Mouse (Mus musculus): Measurements from ENCODE around the gene Kazn. TPM values are rescaled to one million over a fixed set of nuclear protein-coding genes. Genes with fewer than 3 reads are reported as not detected.

The Kazn gene
- polyA plus RNA-seq, 1 experiment from 2014 or later: 10.7 TPM

DNA sequence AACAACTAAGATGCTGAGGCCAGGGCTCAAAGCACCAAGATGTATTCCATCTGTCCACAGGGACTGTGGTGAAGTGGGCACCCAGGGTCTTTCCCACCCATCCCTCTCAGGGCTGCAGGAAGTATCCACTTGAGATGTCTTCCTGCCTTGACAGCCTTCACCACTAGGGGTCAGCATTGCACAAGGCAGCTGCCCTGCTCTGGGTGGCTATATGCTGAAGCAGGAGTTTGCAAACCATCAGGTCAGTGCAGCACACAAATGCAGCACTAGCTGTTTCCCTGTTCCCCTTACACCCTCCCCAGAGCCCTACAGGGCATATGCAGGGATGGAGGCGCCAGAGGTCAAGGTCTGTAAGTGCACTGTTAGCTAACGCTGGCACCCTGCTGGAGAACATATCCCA is 85.7 kb downstream of the Kazn start:
- Histone ChIP-seq H3K4me3 (ENCODE audit: low read length) (no peak overlapping the region), H3K4me2 (ENCODE audit: low read depth, low read length) (no peak overlapping the region), H3K4me1 (ENCODE audit: control insufficient read depth, insufficient read depth, low read length) (0 out of 2 replicates have a peak, but pooled peaks cover 4% of the 10 kb centered on the region), H3K9me3 (ENCODE audit: control insufficient read depth, low read length) (no peaks in the 10 kb centered on the region), H3K36me3 (ENCODE audit: control insufficient read depth, insufficient read depth, low read length) (peaks cover 18% of the 10 kb centered on the region), H3K9ac (ENCODE audit: low read depth, low read length) (no peak overlapping the region), H3K27me3 (replicated peaks; ENCODE audit: control insufficient read depth, insufficient read depth, low read length) (no peaks in the 10 kb centered on the region), H3K27ac (ENCODE audit: low read length) (peak overlapping the region; percentile 26; the same call in 1 of the 2 replicates)
- WGBS: 6% methylated on average over 2 of the region's 2 CpGs
- peak; percentile 83 for ATAC-seq

DNA sequence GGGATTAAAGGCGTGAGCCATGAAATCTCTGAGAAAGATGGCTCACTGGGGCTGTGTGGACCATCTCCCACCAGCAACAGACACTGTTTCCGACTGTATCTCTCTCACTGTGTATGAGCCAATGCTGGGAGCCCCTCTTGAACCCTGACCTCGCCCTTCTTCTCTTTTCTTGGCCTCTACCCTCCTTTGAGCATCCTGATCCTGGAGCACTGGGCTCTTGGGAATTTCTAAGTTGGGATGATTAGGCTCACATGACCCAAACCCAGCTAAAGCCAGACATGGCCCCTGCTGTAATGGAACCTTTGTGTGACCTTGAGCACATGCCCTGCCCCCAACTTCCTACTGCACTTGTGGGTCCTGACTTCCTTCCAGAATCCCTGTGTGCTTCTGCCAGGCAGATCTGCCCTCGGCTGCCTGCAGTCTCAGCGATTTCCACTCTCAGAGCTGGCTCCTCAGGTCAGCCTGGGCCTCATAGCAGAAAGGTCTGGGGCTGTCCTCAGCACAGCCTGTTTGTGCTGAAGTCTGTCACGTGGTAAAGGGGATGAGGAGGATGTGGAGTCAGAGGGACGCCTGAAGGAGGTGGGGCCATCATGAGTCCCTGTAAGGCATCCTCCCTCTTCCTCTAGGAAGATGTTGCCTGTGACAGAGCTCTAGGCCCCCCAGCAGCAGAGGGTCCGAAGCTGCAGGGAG is 86.3 kb downstream of the Kazn start:
- peak; percentile 56 for ATAC-seq
- H3K4me1 ChIP-seq (ENCODE audit: control insufficient read depth, insufficient read depth, low read length): 0 out of 2 replicates have a peak, but pooled peaks cover 4% of the 10 kb centered on the region
- H3K4me2 ChIP-seq (ENCODE audit: low read depth, low read length): no peak overlapping the region
- H3K36me3 ChIP-seq (ENCODE audit: control insufficient read depth, insufficient read depth, low read length): peaks cover 24% of the 10 kb centered on the region
- no peaks in the 10 kb centered on the region for H3K27me3 ChIP-seq (replicated peaks; ENCODE audit: control insufficient read depth, insufficient read depth, low read length)
- no peaks in the 10 kb centered on the region for H3K9me3 ChIP-seq (ENCODE audit: control insufficient read depth, low read length)
- H3K4me3 ChIP-seq (ENCODE audit: low read length): no peak overlapping the region
- no peak overlapping the region for H3K9ac ChIP-seq (ENCODE audit: low read depth, low read length)
- WGBS: 60% methylated on average over 8 of the region's 8 CpGs
- H3K27ac ChIP-seq (ENCODE audit: low read length): peak overlapping the region; percentile 26; the same call in 1 of the 2 replicates

DNA sequence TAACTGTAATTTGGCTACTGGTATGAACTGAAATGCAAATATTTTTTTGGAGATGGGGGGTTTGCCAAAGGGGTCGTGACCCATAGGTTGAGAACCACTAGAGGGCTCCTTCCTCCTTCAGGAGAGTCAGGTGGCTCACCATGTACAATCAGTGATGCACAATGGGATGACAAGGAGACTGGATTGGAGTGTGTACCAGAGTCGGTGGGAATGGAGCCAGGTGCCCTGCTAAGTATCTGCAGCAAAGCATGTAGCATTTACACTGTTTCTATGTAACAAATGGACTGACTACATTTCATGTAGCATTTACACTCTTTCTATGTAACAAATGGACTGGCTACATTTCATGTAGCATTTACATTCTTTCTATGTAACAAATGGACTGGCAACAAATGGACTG is 89.1 kb downstream of the Kazn start:
- Histone ChIP-seq H3K4me2 (ENCODE audit: low read depth, low read length) (no peak overlapping the region), H3K27ac (ENCODE audit: low read length) (no peak overlapping the region), H3K9ac (ENCODE audit: low read depth, low read length) (no peak overlapping the region), H3K36me3 (ENCODE audit: control insufficient read depth, insufficient read depth, low read length) (peaks cover 35% of the 10 kb centered on the region), H3K4me1 (ENCODE audit: control insufficient read depth, insufficient read depth, low read length) (0 out of 2 replicates have a peak, but pooled peaks cover 4% of the 10 kb centered on the region), H3K27me3 (replicated peaks; ENCODE audit: control insufficient read depth, insufficient read depth, low read length) (no peaks in the 10 kb centered on the region), H3K9me3 (ENCODE audit: control insufficient read depth, low read length) (no peaks in the 10 kb centered on the region), H3K4me3 (ENCODE audit: low read length) (no peak overlapping the region)
- ATAC-seq: no peak
- WGBS: 69% methylated on average over 2 of the region's 2 CpGs

DNA sequence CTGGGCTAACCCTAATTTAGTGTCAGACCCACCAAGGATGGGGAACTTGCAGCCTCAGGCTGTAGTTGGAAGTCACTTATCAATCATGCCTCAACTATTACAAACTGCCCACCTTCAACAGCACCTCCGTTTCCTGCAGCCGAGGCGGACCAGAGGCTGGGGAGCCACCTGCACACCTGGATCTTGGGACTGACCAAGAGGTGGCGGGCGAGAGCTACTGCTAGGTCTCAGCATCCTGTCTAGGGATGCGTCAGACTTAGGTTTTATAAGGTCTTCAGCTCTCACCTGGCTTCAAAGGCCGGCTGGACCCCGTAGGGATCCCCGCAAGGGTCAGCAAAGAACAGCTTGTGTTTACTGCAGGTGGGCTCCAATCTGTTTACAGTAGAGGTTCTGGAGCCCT is 90.0 kb downstream of the Kazn start:
- WGBS: 69% methylated on average over 9 of the region's 9 CpGs
- ATAC-seq: no peak
- H3K27me3 ChIP-seq (replicated peaks; ENCODE audit: control insufficient read depth, insufficient read depth, low read length): no peaks in the 10 kb centered on the region
- no peak overlapping the region for H3K27ac ChIP-seq (ENCODE audit: low read length)
- H3K9ac ChIP-seq (ENCODE audit: low read depth, low read length): no peak overlapping the region
- no peaks in the 10 kb centered on the region for H3K9me3 ChIP-seq (ENCODE audit: control insufficient read depth, low read length)
- H3K4me2 ChIP-seq (ENCODE audit: low read depth, low read length): no peak overlapping the region
- H3K36me3 ChIP-seq (ENCODE audit: control insufficient read depth, insufficient read depth, low read length): peaks cover 38% of the 10 kb centered on the region
- no peak overlapping the region for H3K4me3 ChIP-seq (ENCODE audit: low read length)
- H3K4me1 ChIP-seq (ENCODE audit: control insufficient read depth, insufficient read depth, low read length): 0 out of 2 replicates have a peak, but pooled peaks cover 4% of the 10 kb centered on the region

DNA sequence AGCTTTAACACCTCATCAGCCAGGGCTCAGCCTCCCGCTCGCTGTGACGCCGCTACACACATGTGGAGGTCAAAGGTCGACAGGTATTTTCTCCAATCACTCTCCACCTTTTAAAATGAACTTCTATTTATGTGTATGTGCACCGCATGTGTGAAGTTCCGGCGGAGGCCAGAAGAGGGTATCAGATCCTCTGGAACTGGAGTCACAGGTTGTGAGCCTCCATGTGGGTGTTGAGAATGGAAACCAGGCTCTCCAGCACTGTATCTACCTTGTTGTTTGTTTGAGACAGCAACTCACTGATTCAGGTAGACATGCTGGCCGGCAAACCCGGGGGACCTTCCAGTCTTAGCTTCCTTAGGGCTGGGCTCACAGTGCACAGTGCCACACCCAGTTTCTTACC is 91.5 kb downstream of the Kazn start:
- no peak overlapping the region for H3K9ac ChIP-seq (ENCODE audit: low read depth, low read length)
- no peak overlapping the region for H3K4me2 ChIP-seq (ENCODE audit: low read depth, low read length)
- H3K4me3 ChIP-seq (ENCODE audit: low read length): no peak overlapping the region
- H3K27ac ChIP-seq (ENCODE audit: low read length): no peak overlapping the region
- 97% methylated on average over 10 of the region's 10 CpGs for WGBS
- peaks cover 39% of the 10 kb centered on the region for H3K36me3 ChIP-seq (ENCODE audit: control insufficient read depth, insufficient read depth, low read length)
- ATAC-seq: no peak
- H3K27me3 ChIP-seq (replicated peaks; ENCODE audit: control insufficient read depth, insufficient read depth, low read length): no peaks in the 10 kb centered on the region
- H3K4me1 ChIP-seq (ENCODE audit: control insufficient read depth, insufficient read depth, low read length): no peaks in the 10 kb centered on the region
- H3K9me3 ChIP-seq (ENCODE audit: control insufficient read depth, low read length): no peaks in the 10 kb centered on the region

DNA sequence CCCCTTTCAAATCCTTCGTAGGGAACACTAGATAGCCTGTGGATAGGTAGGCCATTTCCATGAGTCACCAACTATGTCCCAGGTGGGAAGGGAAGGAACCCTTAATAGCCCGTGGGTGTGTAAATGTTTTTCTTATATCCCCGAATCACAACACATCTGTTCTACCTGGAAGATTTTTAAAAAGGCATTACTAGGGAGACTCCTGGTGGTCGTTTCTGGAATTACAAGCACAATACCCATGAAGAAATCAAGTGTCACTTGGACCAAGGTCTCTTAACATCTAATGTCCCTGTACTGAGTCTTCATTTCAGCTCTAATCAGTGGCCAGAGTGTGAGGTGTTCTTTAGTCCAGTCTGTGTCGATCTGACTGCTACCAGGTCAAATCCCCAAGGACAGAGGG is 95.1 kb downstream of the Kazn start:
- WGBS: 53% methylated on average over 5 of the region's 5 CpGs
- H3K9ac ChIP-seq (ENCODE audit: low read depth, low read length): no peak overlapping the region
- peaks cover 35% of the 10 kb centered on the region for H3K36me3 ChIP-seq (ENCODE audit: control insufficient read depth, insufficient read depth, low read length)

DNA sequence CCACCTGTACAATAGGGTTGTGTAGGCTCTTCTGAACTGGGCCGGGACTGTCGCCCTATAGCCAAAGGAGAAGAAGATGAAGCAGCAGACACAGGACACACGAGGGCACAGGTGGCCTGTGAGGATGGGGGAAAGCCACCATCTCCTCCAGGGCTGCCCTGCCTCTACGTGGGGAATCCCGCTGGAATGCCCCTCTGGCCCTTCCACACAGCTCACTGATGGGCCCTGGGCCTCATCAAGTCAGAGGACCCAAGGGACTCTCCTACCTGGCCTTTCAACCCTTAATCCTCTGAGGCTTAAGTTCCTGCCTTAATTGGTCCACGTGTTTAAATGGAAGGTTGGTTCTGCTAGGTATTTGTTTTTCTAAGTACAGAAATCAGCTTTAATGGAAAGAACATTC is 95.9 kb downstream of the Kazn start:
- peaks cover 31% of the 10 kb centered on the region for H3K36me3 ChIP-seq (ENCODE audit: control insufficient read depth, insufficient read depth, low read length)
- H3K4me2 ChIP-seq (ENCODE audit: low read depth, low read length): no peak overlapping the region
- H3K4me1 ChIP-seq (ENCODE audit: control insufficient read depth, insufficient read depth, low read length): no peaks in the 10 kb centered on the region
- no peak overlapping the region for H3K9ac ChIP-seq (ENCODE audit: low read depth, low read length)
- no peak for ATAC-seq
- no peak overlapping the region for H3K4me3 ChIP-seq (ENCODE audit: low read length)
- WGBS: 91% methylated on average over 6 of the region's 6 CpGs
- no peak overlapping the region for H3K27ac ChIP-seq (ENCODE audit: low read length)
- H3K9me3 ChIP-seq (ENCODE audit: control insufficient read depth, low read length): no peaks in the 10 kb centered on the region
- no peaks in the 10 kb centered on the region for H3K27me3 ChIP-seq (replicated peaks; ENCODE audit: control insufficient read depth, insufficient read depth, low read length)

More for the DNA sequence above, 95.1 kb downstream of the Kazn start:
- no peak overlapping the region for H3K4me3 ChIP-seq (ENCODE audit: low read length)
- no peak for ATAC-seq
- H3K9me3 ChIP-seq (ENCODE audit: control insufficient read depth, low read length): no peaks in the 10 kb centered on the region
- no peaks in the 10 kb centered on the region for H3K4me1 ChIP-seq (ENCODE audit: control insufficient read depth, insufficient read depth, low read length)
- no peak overlapping the region for H3K4me2 ChIP-seq (ENCODE audit: low read depth, low read length)
- no peak overlapping the region for H3K27ac ChIP-seq (ENCODE audit: low read length)
- H3K27me3 ChIP-seq (replicated peaks; ENCODE audit: control insufficient read depth, insufficient read depth, low read length): no peaks in the 10 kb centered on the region

DNA sequence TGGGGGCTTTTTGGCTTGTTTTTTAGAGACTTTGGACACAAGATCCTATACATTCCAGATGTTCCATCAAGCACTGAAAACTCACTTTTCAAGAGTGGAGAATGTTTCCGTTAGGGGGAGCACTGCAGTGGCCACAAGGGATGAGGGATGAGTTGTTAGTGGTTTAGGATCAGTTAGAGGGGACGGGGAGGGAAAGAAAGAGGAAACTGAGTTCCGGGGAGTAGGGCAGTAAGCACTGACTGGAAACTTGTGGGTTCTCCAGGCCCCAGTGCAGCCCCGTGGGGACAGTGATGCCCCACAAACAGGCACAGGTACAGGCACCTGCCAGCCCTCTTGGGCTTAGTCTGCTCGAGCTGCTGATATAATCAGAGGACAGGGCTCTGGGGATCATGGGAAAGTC is 99.5 kb downstream of the Kazn start:
- 79% methylated on average over 5 of the region's 5 CpGs for WGBS

DNA sequence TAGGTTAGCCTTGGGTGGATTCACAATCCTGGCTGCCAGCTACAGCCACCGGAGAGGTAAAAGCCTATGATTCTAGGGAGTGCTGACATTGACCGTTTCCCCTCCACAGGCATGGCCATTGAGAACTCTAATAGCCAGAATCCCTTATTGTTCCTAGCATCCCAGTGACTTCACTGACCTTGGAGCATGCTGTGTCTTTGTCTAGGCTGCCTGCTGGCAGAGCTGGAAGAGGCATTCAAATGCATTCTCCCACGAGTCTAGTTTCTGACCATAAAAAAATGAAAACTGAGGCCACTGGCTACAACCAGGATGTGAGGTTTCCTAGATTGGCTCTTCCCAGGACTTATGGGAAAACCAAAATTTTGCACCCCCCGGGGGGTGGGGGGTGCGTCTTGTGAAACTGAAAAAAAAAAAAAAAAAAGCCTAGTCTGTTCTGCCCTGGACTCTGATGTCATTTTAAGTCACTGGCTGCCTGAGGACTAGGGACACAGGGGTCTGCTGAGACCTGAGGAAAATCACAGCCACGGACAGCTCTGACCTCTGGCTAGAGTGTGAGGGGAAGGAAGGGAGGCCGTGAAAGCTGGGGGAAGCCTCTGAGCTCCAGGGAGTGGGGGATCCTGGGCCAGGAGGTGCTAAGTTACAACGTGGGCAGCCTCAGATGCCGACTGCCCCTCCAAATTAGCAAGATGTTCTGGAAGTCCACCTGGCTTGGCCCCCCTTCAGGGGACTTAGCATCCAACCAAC is 100.7 kb downstream of the Kazn start:
- Histone ChIP-seq H3K4me1 (ENCODE audit: control insufficient read depth, insufficient read depth, low read length) (no peaks in the 10 kb centered on the region), H3K4me3 (ENCODE audit: low read length) (no peak overlapping the region), H3K9ac (ENCODE audit: low read depth, low read length) (no peak overlapping the region), H3K27me3 (replicated peaks; ENCODE audit: control insufficient read depth, insufficient read depth, low read length) (no peaks in the 10 kb centered on the region), H3K27ac (ENCODE audit: low read length) (no peak overlapping the region), H3K9me3 (ENCODE audit: control insufficient read depth, low read length) (no peaks in the 10 kb centered on the region), H3K36me3 (ENCODE audit: control insufficient read depth, insufficient read depth, low read length) (0 out of 2 replicates have a peak, but pooled peaks cover 4% of the 10 kb centered on the region), H3K4me2 (ENCODE audit: low read depth, low read length) (no peak overlapping the region)
- no peak for ATAC-seq
- WGBS: 50% methylated on average over 9 of the region's 9 CpGs

More for the DNA sequence above, 99.5 kb downstream of the Kazn start:
- H3K4me3 ChIP-seq (ENCODE audit: low read length): no peak overlapping the region
- no peaks in the 10 kb centered on the region for H3K27me3 ChIP-seq (replicated peaks; ENCODE audit: control insufficient read depth, insufficient read depth, low read length)
- H3K9ac ChIP-seq (ENCODE audit: low read depth, low read length): no peak overlapping the region
- H3K36me3 ChIP-seq (ENCODE audit: control insufficient read depth, insufficient read depth, low read length): peaks cover 10% of the 10 kb centered on the region; the same call in 1 of the 2 replicates
- H3K4me2 ChIP-seq (ENCODE audit: low read depth, low read length): no peak overlapping the region
- no peaks in the 10 kb centered on the region for H3K4me1 ChIP-seq (ENCODE audit: control insufficient read depth, insufficient read depth, low read length)
- H3K27ac ChIP-seq (ENCODE audit: low read length): no peak overlapping the region
- no peak for ATAC-seq
- H3K9me3 ChIP-seq (ENCODE audit: control insufficient read depth, low read length): no peaks in the 10 kb centered on the region
